Mouse (Mus musculus) embryonic facial prominence, embryonic 12.5 days (tissue): ENCODE results near the gene Pik3r2. TPM values are rescaled to one million over a fixed set of nuclear protein-coding genes. Genes with fewer than 3 reads are reported as not detected.

Experiments used
- ATAC-seq: fragments of 200-750 bp; cut with Nextera tagmentation; 2 replicates; pipeline ENCODE4 v1.8.0; 2017; ENCODE audit not compliant: insufficient number of reproducible peaks, insufficient read depth, low FRiP score, low TSS enrichment
- H3K27ac ChIP-seq: fragments of 300-500 bp; sonication (generic); 2 replicates; pipeline ENCODE4 v1.5.1; 2016; ENCODE audit warnings: mild to moderate bottlenecking
- H3K27me3 ChIP-seq: fragments of 300-500 bp; sonication (generic); 2 replicates; pipeline ENCODE4 v1.6.1; 2016; ENCODE audit warnings: mild to moderate bottlenecking, moderate library complexity
- H3K36me3 ChIP-seq: fragments of 300-500 bp; sonication (generic); 2 replicates; pipeline ENCODE4 v1.6.1; 2016; ENCODE audit warnings: mild to moderate bottlenecking
- H3K4me1 ChIP-seq: fragments of 300-500 bp; sonication (generic); 2 replicates; pipeline ENCODE4 v1.6.1; 2016
- H3K4me2 ChIP-seq: fragments of 300-500 bp; sonication (generic); replicated peaks from 2 replicates; pipeline ENCODE4 v1.6.1; 2016; ENCODE audit warnings: mild to moderate bottlenecking, moderate library complexity
- H3K4me3 ChIP-seq: fragments of 300-500 bp; sonication (generic); 2 replicates; pipeline ENCODE4 v1.5.1; 2016; ENCODE audit warnings: mild to moderate bottlenecking
- H3K9ac ChIP-seq: fragments of 300-500 bp; sonication (generic); 2 replicates; pipeline ENCODE4 v1.6.1; 2016; ENCODE audit warnings: mild to moderate bottlenecking, moderate library complexity
- H3K9me3 ChIP-seq: fragments of 300-500 bp; sonication (generic); 2 replicates; pipeline ENCODE4 v1.6.1; 2016; ENCODE audit warnings: mild to moderate bottlenecking, moderate library complexity
- WGBS: fragments of 180-500 bp; shearing (Covaris S2); methylation state at CpG from one replicate; pipeline ENCODE4 v1.1.7; 2016; 5-methylcytosine and 5-hydroxymethylcytosine counted together
- polyA plus RNA-seq: library from polyadenylated mRNA; unstranded; fragments of >200 nt; fragmentation: Nextera tagmentation; extraction: Ambion mirVana; gene quantifications from 2 replicates; pipeline ENCODE4 v1.2.1, GENCODE M21; 2016

Pik3r2 gene
- polyA plus RNA-seq, 1 experiment from 2014 or later = 78.0 TPM

DNA sequence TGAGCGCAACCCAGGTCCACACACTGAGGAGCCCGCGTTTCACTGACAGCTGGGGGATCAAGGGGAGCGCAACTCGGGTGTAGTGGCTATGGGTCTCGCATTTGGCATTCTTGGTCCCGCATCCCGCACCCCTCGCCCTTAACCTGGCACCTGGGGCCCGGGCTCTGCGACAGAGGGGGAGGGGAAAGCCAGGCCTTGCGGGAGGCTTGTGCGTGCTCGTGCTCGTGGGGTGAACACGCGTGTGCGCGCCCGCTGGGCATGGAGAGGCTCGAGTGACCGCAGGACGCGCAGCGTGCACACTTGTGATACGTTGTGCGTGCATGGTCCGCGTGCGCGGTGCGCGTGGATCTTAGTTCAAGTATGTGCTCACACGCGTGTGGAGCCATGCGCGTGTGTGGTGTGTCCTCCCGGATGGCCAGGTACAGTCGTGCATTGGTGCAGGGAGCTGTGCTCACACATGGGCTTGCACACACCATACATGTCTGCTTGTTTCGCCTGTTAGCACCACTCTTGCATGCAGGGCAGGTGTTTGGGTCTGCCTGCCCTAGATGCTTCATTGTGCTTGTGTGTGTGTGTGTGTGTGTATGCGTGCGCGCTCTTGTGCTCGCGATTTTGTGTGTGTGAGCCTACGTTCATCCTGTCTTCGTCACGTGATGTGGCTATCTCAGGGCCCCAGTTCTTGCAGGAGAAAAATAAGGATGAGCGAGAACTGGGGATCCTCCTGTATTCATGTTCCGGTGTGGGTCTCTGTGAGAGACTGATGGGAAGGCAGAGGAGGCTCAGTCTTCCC, 21.4 kb downstream of the Pik3r2 start:
- peak; percentile 13 for ATAC-seq
- Histone ChIP-seq H3K4me2 (peak overlapping the region; percentile 97), H3K4me3 (peak overlapping the region; percentile 57), H3K27me3 (no peaks in the 10 kb centered on the region; the same call in 1 of the 2 replicates), H3K36me3 (peaks cover 22% of the 10 kb centered on the region; the same call in 1 of the 2 replicates), H3K9me3 (no peaks in the 10 kb centered on the region), H3K9ac (peak overlapping the region; percentile 72), H3K4me1 (peaks cover 31% of the 10 kb centered on the region), H3K27ac (peak overlapping the region; percentile 66)
- WGBS = 17% methylated on average over 50 of the region's 50 CpGs

DNA sequence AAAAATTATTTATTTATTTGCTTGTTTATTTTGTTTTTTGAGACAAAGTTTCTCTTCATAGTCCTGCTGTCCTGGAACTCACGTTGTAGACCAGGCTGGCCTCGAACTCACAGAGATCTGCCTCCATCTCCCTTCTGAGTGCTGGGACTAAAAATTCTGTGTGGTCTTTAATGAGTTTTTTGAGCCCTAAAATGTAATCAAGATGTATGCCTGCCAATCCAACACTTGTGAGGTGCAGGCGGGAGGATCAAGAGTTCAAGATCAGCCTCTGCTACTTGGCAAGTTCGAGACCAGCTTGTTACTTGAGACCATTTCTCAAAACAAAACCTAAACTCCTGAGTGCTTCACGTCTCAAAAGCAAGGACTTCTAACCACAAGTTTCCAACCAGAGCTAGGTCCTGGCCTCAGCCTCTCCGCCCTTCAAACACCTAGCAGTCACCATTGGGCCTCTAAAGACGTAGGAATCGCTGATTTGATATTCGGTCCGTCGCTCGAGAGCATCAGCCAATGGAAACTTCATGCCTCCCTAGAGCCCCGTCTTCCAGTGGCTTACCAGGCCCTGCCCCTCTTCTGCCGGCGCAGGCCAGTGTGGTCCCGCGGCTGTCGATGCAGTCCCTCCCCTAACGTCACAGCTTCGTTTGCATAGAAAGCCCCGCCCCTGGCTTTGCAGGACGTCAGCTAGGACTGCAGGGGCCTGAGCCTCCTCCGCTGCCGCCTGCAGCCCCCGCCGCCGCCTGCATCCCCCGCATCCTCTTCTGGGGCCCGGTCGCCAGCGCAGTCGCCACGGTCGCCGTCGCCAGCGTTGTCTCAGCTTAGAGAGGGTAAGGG, 22.3 kb downstream of the Pik3r2 start, which contains the start of gene Rab3a:
Gene Rab3a, plus strand, starts transcription at position 637 of the 828 bp plus-strand sequence.
- Histone ChIP-seq H3K4me2 (peak within 1 kb of the TSS; percentile 97), H3K4me3 (peak within 1 kb of the TSS; percentile 57), H3K27me3 (peaks cover 3% of the 10 kb centered on the region; the same call in 1 of the 2 replicates), H3K4me1 (peaks cover 25% of the 10 kb centered on the region), H3K9ac (peak within 1 kb of the TSS; percentile 72), H3K27ac (peak within 1 kb of the TSS; percentile 66), H3K36me3 (peaks cover 22% of the 10 kb centered on the region; the same call in 1 of the 2 replicates), H3K9me3 (no peaks in the 10 kb centered on the region)
- ATAC-seq = peak; percentile 98
- WGBS = 8% methylated on average over 36 of the region's 37 CpGs

DNA sequence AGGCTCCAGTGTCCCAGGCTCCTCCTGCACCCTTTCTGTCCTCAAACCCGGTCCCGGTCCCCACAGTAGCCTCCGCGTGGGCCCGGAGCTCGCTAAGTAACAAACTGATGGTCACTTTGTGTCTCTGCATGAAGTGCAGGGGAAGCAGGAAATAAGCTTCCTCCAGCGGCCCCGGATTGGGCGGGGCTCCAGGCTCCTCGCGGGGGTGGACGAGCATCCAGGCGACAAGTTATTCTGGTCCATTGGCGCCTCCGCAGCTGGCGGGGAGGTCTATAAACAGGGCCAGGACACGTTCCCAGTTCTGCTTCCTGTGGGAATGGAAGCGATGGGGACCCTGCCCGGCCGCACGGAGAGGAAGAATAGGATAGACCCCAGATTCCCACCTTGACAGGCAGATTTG, 23.4 kb downstream of the Pik3r2 start:
- no peak for ATAC-seq
- Histone ChIP-seq H3K27me3 (peaks cover 14% of the 10 kb centered on the region), H3K36me3 (peaks cover 17% of the 10 kb centered on the region; the same call in 1 of the 2 replicates), H3K9ac (no peak overlapping the region), H3K9me3 (no peaks in the 10 kb centered on the region), H3K4me1 (peaks cover 21% of the 10 kb centered on the region), H3K4me3 (no peak overlapping the region), H3K4me2 (peak overlapping the region; percentile 30), H3K27ac (peak overlapping the region; percentile 51; the same call in 1 of the 2 replicates)
- WGBS = 19% methylated on average over 21 of the region's 21 CpGs

DNA sequence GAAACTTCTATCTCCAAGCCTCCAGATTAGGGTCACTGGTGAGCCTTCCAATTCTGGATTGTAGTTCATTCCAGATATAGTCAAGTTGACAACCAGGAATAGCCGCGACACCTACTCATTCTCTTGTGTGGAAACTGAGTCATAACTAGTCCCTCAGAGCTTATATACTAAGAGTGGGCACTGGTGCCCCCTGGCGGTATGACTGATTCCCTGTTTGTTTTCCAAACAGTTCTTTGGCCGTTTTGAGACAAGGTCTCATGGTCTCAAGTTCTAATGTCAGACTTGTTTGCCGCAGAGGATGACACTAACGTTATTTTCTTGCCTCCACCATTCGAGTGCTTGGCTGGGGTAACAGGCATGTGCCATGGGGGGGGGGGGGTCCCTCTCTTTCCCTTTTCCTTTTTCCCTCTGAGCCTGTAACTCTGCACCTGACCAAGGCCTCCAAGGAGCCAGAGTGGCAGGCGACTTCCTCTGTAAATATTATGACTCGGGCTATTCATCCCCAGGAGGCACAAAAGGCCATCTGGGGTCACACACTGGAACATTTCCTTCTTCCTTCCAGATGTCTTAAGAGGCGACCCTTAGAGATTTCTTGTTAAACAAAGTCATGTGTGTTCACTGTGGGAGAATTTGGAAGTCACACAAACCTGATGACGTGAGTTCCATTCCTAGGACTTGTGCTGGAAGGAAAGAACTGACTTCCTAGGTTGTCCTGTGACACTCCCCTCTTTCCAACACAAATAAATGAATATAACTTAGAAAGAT, 24.3 kb downstream of the Pik3r2 start:
- H3K4me2 ChIP-seq = no peak overlapping the region
- no peak for ATAC-seq
- WGBS = 18% methylated on average over 11 of the region's 11 CpGs
- H3K27me3 ChIP-seq = peaks cover 23% of the 10 kb centered on the region
- peak overlapping the region; percentile 51; the same call in 1 of the 2 replicates for H3K27ac ChIP-seq
- H3K4me1 ChIP-seq = peaks cover 21% of the 10 kb centered on the region
- no peak overlapping the region for H3K4me3 ChIP-seq
- no peak overlapping the region for H3K9ac ChIP-seq
- 0 out of 2 replicates have a peak, but pooled peaks cover 11% of the 10 kb centered on the region for H3K36me3 ChIP-seq
- H3K9me3 ChIP-seq = no peaks in the 10 kb centered on the region

DNA sequence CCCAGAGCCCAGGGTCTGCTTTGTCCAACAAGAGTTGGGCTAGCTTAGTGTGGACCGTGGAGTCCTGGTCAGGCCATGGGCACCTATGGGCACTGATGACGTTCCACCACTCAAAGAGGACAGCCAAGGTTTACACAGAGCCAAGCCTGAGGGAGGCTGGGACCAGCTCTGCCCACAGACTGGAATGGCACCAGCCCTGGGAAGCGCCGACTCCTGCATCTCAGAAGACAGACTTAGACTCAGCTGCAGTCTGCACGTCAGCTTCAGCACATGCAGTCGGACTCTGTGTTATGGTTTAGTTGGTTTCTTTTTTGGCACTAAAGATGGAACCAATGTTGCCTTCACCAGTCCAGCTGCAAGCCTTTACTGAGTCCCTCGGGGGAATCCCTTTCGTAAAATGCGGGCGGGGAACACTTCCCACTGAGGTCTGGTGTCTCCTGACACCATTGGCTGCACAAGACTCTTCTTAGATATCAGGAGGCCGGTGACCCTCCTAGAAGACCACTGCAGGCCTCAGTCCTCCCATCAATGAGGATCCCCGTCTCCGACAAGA, 26.3 kb downstream of the Pik3r2 start:
- 78% methylated on average over 13 of the region's 13 CpGs for WGBS
- no peak for ATAC-seq
- H3K36me3 ChIP-seq = no peaks in the 10 kb centered on the region
- H3K9me3 ChIP-seq = no peaks in the 10 kb centered on the region
- no peak overlapping the region for H3K4me3 ChIP-seq
- no peak overlapping the region for H3K9ac ChIP-seq
- no peak overlapping the region for H3K27ac ChIP-seq
- H3K27me3 ChIP-seq = peaks cover 43% of the 10 kb centered on the region
- peaks cover 13% of the 10 kb centered on the region for H3K4me1 ChIP-seq
- H3K4me2 ChIP-seq = no peak overlapping the region

DNA sequence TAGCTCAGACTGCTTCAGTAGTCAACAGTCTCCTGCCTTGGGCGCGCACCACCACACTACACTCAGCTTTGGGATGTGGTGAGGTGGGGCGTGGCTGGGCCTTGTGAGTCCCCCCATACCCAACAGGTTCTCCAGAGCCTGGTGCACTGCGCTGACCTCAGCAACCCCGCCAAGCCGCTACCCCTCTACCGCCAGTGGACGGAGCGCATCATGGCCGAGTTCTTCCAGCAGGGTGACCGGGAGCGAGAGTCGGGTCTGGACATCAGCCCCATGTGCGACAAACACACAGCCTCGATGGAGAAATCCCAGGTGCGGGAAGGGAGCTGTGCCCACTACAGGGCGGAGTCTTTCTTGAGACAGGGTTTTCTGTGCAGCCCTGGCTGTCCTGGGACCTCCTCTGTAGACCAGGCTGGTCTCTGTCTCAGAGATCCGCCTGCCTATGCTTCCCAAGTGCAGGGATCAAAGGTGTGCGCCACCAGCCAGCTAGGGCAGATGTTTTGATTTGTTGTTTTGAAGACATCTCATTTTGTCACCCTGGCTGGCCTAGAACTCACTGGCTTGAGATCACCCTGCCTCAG, 27.3 kb downstream of the Pik3r2 start:
- Histone ChIP-seq H3K27me3 (peaks cover 53% of the 10 kb centered on the region), H3K9ac (no peak overlapping the region), H3K4me1 (peaks cover 10% of the 10 kb centered on the region), H3K27ac (no peak overlapping the region), H3K9me3 (no peaks in the 10 kb centered on the region), H3K36me3 (no peaks in the 10 kb centered on the region), H3K4me2 (no peak overlapping the region), H3K4me3 (no peak overlapping the region)
- no peak for ATAC-seq
- 80% methylated on average over 19 of the region's 19 CpGs for WGBS

DNA sequence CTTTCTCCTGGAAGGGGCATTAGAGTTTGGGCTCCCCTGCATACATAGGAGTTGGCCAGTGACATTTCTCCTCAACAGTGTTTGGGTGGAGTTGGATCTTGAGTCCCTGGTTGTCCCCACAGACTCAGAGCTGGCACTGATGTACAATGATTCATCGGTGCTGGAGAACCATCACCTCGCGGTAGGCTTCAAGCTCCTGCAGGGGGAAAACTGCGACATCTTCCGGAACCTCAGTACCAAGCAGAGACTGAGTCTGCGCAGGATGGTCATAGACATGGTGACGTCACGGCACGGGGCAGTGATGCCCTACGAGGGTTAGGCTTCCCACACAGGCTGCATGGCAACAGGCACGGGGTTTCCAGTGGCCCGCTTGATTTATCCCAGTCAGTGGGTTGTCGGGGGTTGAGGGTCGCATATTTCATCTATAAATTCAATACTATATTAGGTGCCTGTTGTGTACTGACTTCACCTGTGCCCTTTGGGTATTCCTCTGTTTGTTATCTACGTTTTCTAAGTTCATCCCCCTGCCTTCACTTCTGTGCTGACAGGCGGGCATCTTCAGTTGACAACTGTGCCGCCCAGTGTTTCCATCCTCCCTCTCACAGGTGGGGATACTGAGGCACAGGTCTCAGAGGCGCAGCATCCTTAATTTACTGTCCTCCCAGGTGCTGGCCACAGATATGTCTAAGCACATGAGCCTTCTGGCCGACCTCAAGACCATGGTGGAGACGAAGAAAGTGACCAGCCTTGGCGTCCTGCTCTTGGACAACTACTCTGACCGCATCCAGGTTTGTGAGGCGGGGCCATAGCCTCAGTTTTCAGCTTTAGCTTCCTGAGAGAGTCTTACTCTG, 28.0 kb downstream of the Pik3r2 start:
- H3K9ac ChIP-seq = no peak overlapping the region
- H3K4me3 ChIP-seq = no peak overlapping the region
- H3K36me3 ChIP-seq = no peaks in the 10 kb centered on the region
- WGBS = 88% methylated on average over 23 of the region's 23 CpGs
- no peaks in the 10 kb centered on the region for H3K9me3 ChIP-seq
- H3K27me3 ChIP-seq = peaks cover 60% of the 10 kb centered on the region
- H3K27ac ChIP-seq = no peak overlapping the region
- ATAC-seq = no peak
- no peak overlapping the region for H3K4me2 ChIP-seq
- peaks cover 16% of the 10 kb centered on the region for H3K4me1 ChIP-seq

DNA sequence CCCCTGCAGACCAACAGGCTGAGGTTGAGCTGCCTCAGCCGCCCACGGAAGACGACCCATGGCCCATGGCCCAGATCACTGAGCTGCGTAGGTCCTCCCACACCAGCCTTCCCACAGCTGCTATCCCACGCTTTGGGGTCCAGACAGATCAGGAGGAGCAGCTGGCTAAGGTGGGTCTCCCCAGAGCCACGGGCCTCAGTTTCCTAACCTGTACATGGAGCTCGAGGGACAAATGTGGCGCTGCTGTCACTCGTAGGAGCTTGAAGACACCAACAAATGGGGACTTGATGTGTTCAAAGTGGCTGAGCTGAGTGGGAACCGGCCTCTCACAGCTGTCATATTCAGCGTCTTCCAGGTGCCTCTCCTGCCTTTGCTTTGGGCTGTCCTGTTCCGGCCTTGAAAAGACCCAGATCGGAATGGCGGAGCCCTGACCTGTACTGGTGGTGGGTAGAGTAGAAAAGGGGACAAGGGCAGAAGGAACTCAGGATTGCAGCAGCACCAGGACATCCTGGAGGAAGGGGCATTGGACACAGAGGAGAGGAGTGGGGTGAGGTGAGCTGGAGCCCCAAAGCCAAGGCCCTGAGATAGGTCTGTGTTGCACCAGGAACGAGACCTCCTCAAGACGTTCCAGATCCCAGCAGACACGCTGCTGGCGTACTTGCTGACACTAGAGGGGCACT, 29.2 kb downstream of the Pik3r2 start:
- Histone ChIP-seq H3K9me3 (no peaks in the 10 kb centered on the region), H3K9ac (no peak overlapping the region), H3K27me3 (peaks cover 71% of the 10 kb centered on the region), H3K4me3 (no peak overlapping the region), H3K27ac (no peak overlapping the region), H3K4me2 (no peak overlapping the region), H3K36me3 (no peaks in the 10 kb centered on the region), H3K4me1 (peaks cover 13% of the 10 kb centered on the region)
- no peak for ATAC-seq
- 84% methylated on average over 18 of the region's 18 CpGs for WGBS

DNA sequence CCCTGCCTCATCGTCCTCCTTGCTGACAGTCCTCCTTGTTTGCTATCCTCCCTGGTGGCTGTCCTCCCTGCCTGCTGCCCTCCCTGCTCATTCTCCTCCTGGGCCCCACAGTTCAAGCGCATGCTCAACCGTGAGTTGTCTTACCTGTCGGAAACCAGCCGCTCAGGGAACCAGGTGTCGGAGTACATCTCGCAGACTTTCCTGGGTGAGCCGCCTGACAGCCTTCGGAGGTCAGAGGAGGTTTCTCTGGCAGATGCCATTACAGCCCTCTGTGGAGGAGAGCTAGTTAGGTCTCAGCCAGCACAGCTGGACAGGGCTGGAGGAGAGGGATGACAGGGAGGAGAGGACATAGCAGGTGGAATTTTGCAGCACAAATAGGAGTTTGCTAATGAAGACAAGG, 29.8 kb downstream of the Pik3r2 start:
- 62% methylated on average over 9 of the region's 9 CpGs for WGBS
- Histone ChIP-seq H3K9ac (no peak overlapping the region), H3K27ac (no peak overlapping the region), H3K4me2 (no peak overlapping the region), H3K27me3 (peaks cover 78% of the 10 kb centered on the region), H3K36me3 (no peaks in the 10 kb centered on the region), H3K9me3 (no peaks in the 10 kb centered on the region), H3K4me1 (peaks cover 15% of the 10 kb centered on the region), H3K4me3 (no peak overlapping the region)
- ATAC-seq = no peak
